Mouse (Mus musculus) right cerebral cortex, postnatal 14 days (tissue): ENCODE measurements around the gene Acbd6.

Experiments used
- DNase-seq: peaks from one replicate; pipeline ENCODE4 v3.0.0; 2022

Acbd6 gene

DNA sequence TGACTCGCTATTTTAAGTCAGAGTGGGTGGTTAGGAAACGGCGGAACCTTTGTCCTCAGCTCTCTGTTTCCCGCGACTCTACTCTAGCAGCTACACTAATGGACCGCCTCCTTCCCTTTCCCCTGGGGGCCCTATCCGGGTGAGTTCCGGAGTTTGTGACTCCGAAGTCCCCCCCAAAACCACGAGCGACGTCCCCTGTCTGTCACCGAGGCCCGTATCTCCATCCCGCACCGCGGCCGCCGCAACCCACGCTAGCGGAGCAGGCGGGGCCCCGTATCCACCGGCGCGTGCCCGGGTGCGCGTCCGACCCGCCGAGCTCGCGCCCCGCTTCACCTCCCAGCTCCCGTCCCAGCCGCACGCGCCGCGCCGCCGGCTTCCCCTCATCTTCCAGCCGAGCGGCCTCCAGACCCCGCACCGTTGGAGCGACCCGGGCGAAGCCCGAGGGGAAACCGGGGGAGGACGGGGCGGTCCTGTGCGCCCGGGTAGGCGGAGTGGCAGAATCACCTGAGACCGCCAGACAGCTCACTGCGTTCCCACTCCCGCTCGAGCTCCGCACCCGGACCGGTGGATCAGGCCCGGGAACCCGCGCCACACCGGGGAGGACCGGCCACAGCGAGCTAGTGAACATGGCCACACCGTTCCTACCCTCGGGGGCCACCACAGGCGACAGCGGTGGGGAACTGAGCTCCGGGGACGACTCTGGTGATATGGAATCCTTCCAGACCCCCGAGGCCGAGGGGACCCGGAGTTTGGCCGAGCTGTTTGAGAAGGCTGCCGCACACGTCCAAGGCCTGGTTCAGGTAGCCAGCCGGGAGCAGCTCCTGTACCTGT is at the start of gene Acbd6:
Acbd6 (plus strand) TSS at position 109 of the 831 bp plus-strand sequence.
- DNase-seq: peak; percentile 73

DNA sequence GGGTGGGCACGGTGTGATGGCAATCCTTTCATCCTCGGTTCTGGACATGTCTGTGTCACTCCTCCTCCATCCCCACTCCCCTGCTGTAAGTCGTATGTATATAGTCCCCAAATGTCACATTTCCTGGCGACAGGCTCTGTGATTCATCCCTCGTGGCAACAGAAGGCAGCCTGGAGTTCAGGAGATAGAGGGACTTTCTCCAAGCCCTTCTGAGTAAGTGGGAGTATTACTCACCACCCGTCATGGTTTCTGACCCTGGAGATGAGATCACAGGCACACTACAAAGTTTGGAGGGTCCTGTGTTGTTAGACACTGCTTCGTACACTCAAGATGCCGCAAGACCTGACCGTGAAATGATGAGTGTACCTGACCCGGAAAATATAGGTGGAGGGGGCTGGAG is 47.7 kb upstream of the Acbd6 start:
- DNase-seq: no peak

DNA sequence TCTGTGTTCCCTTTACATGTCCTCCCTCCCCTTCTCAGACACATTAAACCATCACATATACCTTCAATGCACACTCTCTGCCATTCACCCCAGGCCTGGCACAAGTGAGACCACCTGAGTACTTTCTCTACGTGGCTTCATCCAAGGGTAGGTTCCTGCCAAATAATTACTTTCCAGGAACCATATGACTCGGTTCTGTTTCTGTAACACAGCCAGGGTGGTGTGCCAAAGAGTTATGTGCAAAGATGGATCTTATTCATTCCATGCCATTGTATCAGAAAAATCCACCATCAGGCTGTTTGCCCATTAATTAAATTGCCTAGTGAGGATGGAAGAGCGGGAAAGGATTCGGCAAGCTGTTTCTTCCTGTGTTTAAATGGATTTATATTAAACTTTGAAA is 42.1 kb upstream of the Acbd6 start:
- DNase-seq: no peak

DNA sequence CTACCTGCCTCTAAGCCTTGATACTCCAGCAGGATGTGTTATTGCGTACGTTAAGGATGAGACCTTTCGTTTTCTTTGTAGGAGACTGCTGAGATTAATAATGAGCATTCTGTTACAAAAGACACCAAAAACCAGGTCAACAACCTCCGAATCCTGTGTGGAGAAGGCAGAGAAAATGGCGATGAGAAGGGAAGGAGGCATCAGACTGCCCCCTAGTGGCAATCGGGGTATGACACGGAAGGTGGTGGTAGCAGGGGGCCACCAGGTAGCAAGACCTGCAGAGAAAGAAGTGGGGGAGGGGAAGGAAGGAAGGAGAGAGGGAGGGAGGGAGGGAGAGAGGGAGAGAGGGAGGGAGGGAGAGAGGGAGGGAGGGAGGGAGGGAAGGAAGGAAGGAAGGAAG is 41.3 kb upstream of the Acbd6 start:
- DNase-seq: peak; percentile 58

DNA sequence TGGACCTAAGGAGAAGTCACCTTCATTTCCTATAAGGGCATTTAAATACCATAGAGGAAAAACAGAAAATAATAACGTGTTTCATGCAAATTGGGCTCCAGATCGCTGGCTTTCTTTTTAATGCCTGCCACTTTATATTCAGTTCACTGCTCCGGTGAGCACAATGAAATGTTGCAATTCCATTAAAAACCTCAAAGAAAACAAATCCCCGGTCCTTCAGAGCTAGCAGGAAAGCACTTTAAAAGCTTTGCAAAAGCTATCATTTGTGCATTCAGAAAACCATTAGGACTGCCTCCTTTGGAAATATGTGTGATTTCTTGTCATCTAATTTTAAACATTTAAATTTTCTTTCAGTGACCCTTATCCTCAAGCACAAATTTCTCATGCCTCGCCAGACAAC is 40.9 kb upstream of the Acbd6 start:
- DNase-seq: no peak

DNA sequence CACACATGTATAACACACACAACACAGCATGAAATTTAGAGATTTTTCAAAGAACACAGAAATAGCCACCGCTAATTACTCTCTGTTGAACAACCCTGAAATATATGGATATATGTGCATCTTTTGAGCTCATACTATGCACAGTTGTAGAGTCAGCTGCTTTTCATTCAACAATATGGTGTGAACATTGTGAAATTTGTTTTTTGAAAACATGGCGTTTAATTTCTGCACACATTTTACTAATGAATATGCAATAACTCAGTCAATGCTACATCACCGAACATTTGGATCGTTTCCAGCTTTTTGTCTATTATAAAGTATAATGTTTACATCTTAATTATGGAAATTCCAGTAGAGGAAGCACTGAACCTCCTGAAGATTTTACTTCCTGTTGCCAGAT is 37.6 kb upstream of the Acbd6 start:
- DNase-seq: no peak

DNA sequence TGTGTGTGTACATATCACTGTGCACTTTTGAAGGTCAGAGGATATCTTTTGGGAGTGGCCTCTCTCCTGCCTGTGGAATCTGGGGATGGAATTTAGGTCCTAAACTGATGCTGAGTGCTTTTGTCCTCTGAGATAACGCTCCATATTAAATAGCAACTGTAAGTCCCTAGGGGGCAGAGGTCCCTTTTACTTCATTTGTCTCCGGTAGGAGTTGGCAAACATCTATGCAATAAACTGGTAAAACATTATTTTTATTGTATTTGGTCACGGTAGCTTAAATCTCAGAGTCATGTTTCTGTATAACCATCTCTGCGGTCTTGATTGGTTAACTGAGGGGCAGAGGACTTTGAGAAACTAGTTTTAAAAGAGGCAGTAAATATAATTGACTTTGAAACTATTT is 35.4 kb upstream of the Acbd6 start:
- DNase-seq: no peak

DNA sequence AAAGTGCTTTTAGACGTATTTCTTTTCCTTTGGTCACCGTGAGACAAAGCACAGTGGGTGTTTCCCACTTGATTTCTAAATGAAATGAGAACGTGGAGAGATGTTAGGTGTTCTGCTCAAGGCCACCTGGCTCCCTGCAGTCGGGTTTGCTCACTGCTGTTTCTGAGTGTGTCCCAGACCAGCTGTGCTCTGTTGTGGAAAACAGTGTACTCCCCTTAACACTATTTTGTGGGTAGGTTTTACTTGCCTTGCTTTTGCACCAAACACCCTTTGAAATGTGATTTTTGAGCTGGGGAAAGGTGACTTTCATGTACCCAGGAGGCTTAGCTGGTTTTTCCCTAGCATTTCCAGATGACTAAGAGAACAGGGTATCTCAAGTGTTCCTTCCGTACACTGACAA is 31.7 kb upstream of the Acbd6 start:
- no peak for DNase-seq

DNA sequence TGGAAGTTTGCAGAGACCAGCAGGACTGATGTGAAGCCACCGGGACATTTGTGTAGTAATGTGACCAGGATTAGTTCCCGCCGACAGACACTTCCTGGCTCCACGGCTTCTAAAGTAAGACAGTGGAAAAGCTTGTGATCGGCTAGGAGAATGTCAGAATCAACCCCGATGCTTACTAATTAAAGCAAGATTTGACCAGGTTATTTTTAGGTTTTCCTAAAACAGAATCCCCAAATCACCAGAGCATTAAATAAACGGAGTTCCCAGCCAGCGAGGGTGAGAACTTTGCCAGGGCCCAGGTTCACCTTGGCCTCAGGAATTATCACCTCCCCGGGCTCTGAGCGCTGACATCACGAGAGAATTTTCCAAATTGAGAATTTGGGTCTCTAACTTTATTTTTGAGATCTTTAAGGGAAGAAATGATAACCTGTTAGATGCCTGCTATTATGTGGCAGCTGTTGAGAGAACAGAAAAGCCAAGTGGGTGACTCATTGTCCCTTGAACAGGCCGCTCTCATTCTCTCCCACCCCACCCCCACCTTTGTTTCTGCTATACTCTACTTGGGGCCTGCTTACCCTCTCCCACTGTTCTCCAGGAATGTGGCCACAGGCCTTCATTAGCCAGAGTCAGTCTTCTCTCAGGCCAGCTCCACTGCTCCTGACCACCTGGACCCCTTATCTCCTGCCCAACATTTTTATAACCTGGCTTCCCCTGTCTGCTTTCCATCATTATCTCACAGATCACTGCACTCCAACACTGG is 30.7 kb upstream of the Acbd6 start:
- DNase-seq: no peak

DNA sequence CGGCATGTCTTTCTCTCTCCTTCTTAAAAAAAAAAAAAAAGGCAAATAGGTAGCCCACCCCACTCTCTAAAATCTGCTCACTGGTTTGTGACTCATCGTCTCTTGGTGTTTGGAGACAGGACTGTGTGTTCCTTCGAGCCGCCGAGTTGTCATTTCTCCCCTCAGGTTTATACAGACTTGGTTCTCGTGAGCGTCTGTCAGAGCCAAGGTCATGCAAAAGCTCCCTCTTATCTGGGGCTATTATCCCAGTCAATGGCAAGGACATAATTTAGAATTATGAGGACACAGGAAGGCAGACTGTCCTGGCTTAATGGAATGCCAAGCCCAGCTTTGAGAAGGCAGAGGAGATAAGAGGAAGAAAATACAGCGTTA is 30.1 kb upstream of the Acbd6 start:
- no peak for DNase-seq

DNA sequence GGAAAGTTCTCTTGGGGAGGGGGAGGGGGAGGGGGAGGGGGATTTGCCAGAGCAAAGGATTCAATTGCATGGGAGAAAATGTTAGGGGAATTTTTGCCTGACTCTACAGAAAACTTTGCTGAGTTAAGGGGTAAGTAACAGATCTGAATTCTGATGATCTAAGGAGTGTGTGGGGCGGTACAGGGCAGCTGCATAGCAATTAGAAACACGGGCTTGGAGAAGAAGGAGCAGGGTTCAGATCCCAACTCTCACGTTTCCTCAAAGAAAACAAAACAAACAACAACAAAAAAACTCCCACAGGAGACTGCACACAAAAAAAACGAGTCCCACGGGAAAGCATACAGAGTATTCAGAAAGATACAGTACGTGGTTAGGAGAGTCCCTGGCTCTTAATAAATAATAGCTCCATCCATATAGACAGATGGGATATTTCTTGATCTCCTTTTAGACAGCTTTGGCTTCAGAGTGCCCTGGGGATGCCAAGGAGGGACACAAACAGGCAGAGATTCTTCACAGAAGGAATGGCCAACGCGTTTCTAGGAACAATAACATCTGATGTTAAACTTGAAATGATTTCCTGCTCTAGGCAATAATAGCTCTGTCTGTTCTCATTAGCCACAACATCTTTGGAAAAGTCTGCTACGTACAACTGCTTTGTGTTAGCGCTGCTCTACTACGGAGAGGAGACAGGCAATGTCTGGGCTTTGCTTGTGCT is 29.4 kb upstream of the Acbd6 start:
- DNase-seq: no peak

DNA sequence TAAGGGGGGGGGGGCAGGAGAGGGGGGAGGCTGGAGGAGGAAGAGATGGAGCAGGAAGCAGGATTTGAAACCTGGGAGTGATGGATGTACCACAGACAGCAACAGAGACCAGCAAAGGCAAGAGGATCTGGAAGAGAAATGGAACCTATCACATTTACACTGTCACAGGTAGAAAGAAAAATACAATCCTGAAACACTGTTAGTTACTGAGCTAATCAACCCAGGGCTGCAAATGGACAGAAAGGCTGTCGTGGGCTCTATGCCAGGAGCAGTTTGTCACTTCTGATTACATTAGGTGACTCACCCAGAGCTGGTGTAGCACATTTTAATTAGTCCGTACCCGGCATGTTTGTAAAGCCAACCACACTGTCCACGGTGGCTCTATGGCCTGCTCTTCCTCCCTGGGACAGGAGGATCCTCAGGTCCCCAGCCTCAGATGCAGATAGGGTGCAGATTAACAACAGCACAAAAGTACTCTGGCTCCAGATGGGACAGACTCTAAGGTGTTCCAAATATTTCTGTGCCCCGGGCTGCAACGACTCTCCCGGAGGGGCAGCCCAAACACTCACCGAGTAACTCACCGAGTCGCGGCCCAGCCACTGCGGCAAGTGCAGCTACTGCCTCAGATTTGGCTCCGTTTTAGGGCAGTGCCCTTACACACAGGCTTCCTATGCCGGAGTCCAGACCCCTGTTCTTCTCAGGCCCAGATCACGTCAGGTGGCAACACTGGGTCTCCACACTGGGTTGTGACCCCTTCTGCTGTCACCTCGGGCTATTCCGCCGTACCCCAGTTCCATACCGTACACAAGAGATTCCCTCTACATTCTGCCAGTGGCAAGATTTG is 28.6 kb upstream of the Acbd6 start:
- no peak for DNase-seq

DNA sequence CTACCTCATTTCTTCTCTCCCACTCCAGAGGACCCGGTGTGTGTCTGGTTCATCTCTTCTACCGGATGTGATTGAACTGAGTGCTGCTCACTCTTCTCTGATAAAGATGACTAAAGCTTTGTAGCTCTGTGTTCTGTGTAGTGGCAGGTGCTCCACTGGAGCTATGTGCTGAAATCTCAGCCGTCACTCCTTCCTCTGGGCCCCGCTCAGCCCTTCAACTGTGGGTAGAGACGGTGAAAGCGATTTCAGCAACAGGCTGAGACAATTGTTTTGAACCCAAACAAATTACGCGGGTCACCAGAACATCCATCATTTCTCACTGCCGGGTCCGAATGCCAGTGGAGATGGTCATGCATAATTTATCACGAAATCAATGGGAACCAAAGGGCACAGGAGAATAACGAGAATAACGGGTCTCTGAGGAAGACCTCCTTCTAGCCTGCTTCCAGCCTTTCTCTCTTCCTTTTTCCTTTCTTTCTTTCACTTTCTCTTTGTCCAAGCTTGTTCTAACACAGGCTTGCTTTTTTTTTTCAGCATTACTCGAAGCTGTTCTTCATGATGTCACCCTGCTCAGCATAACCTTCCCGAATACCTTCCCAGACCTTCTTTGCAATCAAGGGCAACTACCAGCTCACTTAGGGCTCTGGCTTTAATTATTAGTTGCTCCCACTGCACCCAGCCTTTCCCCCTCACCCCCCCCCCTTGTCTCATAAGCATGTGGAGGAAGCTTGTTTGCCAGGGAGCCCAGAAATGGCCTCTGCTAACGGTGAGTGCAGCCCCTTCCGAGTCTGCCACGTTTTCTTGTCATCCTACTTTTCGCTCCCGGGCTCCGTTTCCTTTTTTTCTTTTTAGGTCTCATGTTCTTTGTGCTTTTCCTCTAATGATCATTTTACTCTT is 27.1 kb upstream of the Acbd6 start:
- no peak for DNase-seq

DNA sequence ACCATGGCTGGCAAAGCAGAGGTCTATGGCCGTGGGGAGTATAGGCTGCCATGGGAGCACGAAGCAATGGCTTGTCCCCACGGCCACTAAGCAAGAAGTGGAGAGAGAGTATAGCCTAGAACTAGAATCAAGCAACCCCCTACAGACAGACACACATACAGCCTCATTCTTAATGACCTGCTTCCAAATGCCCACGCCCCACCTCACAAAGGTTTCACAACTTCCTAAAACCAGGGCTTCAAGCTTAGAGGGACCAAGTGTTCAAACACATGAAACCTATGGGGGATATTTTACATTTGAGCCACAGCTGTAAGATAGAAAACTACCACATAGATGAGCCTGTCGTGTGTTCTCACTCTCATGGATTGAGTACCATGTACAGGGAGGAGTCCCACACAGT is 25.5 kb upstream of the Acbd6 start:
- no peak for DNase-seq

DNA sequence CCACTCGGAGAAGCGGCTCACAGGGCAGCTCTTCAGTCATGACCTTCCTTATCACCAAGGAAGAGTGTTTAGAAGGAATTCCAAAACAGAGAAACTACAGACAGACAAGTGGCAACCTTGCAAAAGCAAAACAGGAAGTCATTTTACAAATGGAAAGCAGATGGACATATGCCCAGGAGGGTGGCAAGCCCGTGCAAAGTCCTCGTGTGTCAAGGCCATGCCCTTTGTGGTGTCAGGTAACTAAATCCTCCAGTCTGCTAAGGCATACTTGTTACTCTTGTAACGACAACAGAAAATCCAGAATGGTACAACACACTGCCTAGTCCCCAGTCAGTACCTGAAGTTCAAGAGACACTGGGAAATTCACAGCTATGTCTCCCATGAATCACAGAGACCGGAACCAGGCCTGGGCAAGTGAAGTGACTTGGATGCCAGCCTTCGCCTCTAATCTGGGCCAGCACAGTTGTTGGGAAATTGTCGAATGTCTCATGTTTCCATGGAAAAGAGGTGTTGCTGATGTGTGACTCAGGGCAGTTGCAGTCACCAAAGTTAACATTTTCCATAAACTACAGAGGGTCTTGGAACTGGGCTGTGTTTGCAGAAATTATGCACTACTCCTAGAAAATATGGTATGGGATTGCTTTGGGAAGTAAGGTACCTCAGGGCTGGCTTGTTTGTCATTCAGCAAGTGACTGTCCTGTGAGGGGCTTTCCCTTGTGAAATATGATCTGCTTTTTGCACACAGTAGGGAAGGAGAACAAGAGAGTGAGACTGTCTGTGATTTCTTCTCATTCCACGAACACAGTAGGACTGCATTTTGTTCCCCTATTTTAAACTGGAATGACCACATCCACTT is 24.9 kb upstream of the Acbd6 start:
- DNase-seq: no peak

DNA sequence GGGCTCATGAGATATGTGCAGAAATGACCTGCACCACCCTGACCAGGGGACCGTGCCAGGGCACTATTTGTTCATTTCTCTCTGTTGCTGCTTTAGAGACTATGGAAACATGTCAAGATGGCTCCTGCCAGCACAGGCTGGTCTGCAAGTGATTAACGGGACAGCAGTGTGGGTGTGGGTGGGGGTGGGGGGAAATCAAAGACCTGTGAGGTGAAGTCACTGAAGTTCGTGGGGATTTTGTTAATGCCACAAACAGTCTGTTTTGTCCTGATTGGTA is 24.3 kb upstream of the Acbd6 start:
- no peak for DNase-seq

DNA sequence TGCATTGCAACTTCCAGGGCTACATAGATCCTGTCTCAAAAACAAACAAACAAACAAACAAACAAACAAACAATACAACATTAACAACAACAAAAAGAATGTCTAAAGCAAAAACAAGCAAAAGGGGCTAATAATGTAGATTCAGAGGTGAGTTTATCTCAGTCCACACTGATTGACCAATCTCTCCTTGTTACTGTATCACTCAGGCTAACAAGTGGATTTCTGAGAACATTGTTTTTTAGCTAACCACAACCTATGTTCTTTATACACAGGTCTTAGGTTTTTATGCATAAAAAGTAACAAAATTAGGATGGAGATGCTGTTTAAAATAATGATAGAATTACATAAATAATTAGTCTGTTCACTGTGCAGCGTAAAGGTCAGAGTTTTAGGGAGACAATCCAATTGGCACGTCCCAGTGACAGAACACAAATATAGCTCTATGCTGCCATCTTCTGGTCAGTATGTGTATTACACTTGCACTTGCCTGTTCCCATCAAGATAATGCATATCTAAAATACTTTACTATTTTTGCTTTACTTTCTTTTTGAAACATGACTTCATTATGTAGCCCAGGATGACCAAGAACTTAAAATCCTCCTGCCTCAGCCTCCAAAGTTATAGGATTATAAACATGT is 20.8 kb upstream of the Acbd6 start:
- DNase-seq: no peak

DNA sequence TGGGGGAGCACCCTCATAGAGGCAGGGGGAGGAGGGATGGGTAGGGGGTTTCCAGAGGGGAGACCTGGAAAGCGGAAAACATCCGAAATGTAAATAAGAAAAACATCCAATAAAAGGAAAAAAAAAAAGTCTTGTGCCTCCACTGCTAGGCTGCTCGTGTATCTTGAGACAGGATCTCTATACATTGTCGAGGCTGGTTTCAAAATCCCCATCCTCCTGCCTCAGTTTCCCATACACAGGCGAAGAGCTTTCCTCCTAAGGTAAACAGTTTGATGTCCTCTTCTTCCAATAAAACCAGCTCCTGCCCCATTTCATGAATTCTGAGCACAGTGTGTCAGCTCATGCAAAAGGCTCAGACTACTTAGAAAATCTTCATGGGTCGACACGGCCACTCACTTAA is 19.9 kb upstream of the Acbd6 start:
- DNase-seq: no peak

DNA sequence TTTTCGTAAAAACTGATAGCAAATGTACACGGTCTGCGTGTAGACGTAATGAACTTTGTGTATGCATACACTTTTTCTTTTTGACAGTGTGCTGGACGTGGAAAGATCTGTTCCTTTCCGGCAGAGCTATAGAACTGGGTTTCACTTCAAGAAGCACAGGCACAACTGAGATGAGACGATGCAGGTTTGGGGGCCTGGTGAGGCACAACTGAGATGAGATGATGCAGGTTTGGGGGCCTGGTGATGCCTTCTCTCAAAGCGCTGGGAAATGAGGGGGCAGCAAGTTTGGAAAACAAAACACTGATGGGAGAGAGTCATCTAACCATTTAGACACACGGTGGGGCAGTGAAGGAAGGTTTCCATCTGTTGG is 293 bp upstream of the Acbd6 start:
- no peak for DNase-seq

DNA sequence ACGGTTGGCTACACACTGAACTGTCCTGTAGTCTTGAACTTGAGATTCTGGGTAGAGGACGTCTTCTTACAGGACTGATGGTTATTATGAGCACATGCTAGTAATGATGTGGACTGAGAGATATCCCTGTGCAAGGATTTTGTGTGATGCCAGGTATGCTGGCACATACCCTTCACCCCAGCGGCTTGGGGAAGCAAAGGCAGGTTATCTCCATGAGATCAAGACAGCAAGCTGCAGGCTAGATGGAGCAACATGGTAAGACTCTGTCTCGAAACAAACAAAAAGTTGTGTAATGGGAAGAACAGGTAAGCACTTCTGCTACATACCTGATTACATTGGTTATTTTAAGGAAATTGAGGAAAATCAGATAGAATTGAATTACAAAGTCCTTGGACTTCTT is 2.1 kb downstream of the Acbd6 start:
- no peak for DNase-seq

DNA sequence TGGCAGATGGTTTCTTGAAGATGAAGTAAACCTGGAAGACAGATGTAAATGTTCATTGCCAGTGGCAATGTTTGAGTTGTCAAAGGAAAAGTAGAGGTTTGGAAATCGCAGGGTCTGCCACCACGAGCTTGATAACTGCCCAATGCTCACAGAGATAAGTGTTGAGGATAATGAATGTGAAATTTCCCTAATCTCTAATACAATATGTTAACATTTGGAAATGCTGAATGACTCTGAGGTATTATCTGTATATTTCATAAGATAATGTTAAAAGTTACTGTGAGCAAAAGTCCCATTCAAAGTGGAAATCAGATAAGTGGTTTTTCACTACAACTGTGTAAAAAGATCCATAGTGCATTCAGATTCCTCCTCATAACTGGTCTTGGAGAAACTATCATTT is 2.8 kb downstream of the Acbd6 start:
- DNase-seq: no peak
